Mouse (Mus musculus): ENCODE measurements around the gene Arhgap15. TPM values are rescaled to one million over a fixed set of nuclear protein-coding genes. Genes with fewer than 3 reads are reported as not detected.

Gene Arhgap15
- polyA plus RNA-seq, 1 experiment from 2014 or later, result 0.35 TPM

GRCm38 (mm10) chr2:43787141-43787540 lies 38.5 kb downstream of the Arhgap15 start:
- peak; percentile 73; the same call in 1 of the 2 replicates for ATAC-seq (replicated peaks; ENCODE audit: insufficient number of reproducible peaks, low FRiP score, low TSS enrichment, low read depth)
- Histone ChIP-seq H3K9ac (replicated peaks; ENCODE audit: low read length) (no peak overlapping the region), H3K27ac (replicated peaks; ENCODE audit: low read depth, low read length) (no peak overlapping the region), H3K4me3 (ENCODE audit: low read depth, low read length) (no peak overlapping the region), H3K36me3 (replicated peaks; ENCODE audit: control insufficient read depth, insufficient read depth, low read depth, low read length) (no peaks in the 10 kb centered on the region), H3K27me3 (ENCODE audit: control insufficient read depth, insufficient read depth, low read length) (no peaks in the 10 kb centered on the region), H3K4me2 (ENCODE audit: low read depth, low read length) (no peak overlapping the region), H3K9me3 (replicated peaks; ENCODE audit: control insufficient read depth, low read length) (no peaks in the 10 kb centered on the region), H3K4me1 (ENCODE audit: control insufficient read depth, insufficient read depth, low read length) (no peaks in the 10 kb centered on the region)
- peak; percentile 51 for DNase-seq (ENCODE audit: low spot score)
- WGBS, result 44% methylated on average over 12 of the region's 12 CpGs

GRCm38 (mm10) chr2:43788484-43788883 lies 39.9 kb downstream of the Arhgap15 start:
- no peak overlapping the region for H3K27ac ChIP-seq (replicated peaks; ENCODE audit: low read depth, low read length)
- DNase-seq (ENCODE audit: low spot score), result no peak
- no peak overlapping the region for H3K4me2 ChIP-seq (ENCODE audit: low read depth, low read length)
- H3K4me1 ChIP-seq (ENCODE audit: control insufficient read depth, insufficient read depth, low read length), result no peaks in the 10 kb centered on the region
- no peak overlapping the region for H3K4me3 ChIP-seq (ENCODE audit: low read depth, low read length)
- 45% methylated on average over 8 of the region's 8 CpGs for WGBS
- H3K36me3 ChIP-seq (replicated peaks; ENCODE audit: control insufficient read depth, insufficient read depth, low read depth, low read length), result no peaks in the 10 kb centered on the region
- no peak for ATAC-seq (replicated peaks; ENCODE audit: insufficient number of reproducible peaks, low FRiP score, low TSS enrichment, low read depth)
- H3K9ac ChIP-seq (replicated peaks; ENCODE audit: low read length), result no peak overlapping the region
- H3K27me3 ChIP-seq (ENCODE audit: control insufficient read depth, insufficient read depth, low read length), result no peaks in the 10 kb centered on the region
- H3K9me3 ChIP-seq (replicated peaks; ENCODE audit: control insufficient read depth, low read length), result no peaks in the 10 kb centered on the region

GRCm38 (mm10) chr2:43790049-43790693 lies 41.5 kb downstream of the Arhgap15 start:
- Histone ChIP-seq H3K36me3 (replicated peaks; ENCODE audit: control insufficient read depth, insufficient read depth, low read depth, low read length) (no peaks in the 10 kb centered on the region), H3K4me1 (ENCODE audit: control insufficient read depth, insufficient read depth, low read length) (no peaks in the 10 kb centered on the region), H3K9me3 (replicated peaks; ENCODE audit: control insufficient read depth, low read length) (no peaks in the 10 kb centered on the region), H3K27ac (replicated peaks; ENCODE audit: low read depth, low read length) (no peak overlapping the region), H3K4me3 (ENCODE audit: low read depth, low read length) (no peak overlapping the region), H3K4me2 (ENCODE audit: low read depth, low read length) (no peak overlapping the region), H3K9ac (replicated peaks; ENCODE audit: low read length) (no peak overlapping the region), H3K27me3 (ENCODE audit: control insufficient read depth, insufficient read depth, low read length) (no peaks in the 10 kb centered on the region)
- WGBS, result 79% methylated on average over 6 of the region's 6 CpGs
- DNase-seq (ENCODE audit: low spot score), result no peak
- no peak for ATAC-seq (replicated peaks; ENCODE audit: insufficient number of reproducible peaks, low FRiP score, low TSS enrichment, low read depth)

- H3K4me2 ChIP-seq (ENCODE audit: low read depth, low read length), result no peak overlapping the region
- ATAC-seq (replicated peaks; ENCODE audit: insufficient number of reproducible peaks, low FRiP score, low TSS enrichment, low read depth), result no peak
These were observed 43.0 kb downstream of the Arhgap15 start for GRCm38 (mm10) chr2:43791575-43791974.

DNA sequence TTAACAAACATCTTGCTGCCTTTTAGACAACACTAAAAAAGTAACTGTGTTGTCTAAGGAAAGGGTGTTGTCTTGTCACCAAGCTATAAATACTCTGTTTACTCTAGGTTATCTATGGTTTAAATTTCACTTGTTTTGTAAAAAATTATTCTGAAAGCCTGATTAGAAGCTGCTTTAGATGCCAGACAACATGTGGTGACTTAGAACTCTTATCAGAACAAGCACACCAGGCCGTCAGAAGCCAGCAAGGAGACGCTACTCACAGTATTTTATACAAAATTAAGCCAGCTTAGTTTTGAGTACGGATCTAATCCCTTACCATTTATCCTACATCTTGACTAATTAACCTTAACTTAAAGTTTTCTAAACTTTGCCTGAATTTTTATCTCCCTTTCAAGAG lies 44.5 kb downstream of the Arhgap15 start:
- Histone ChIP-seq H3K27me3 (ENCODE audit: control insufficient read depth, insufficient read depth, low read length) (no peaks in the 10 kb centered on the region), H3K36me3 (replicated peaks; ENCODE audit: control insufficient read depth, insufficient read depth, low read depth, low read length) (no peaks in the 10 kb centered on the region), H3K4me2 (ENCODE audit: low read depth, low read length) (no peak overlapping the region), H3K4me1 (ENCODE audit: control insufficient read depth, insufficient read depth, low read length) (no peaks in the 10 kb centered on the region), H3K9me3 (replicated peaks; ENCODE audit: control insufficient read depth, low read length) (no peaks in the 10 kb centered on the region), H3K4me3 (ENCODE audit: low read depth, low read length) (no peak overlapping the region), H3K9ac (replicated peaks; ENCODE audit: low read length) (no peak overlapping the region), H3K27ac (replicated peaks; ENCODE audit: low read depth, low read length) (no peak overlapping the region)
- ATAC-seq (replicated peaks; ENCODE audit: insufficient number of reproducible peaks, low FRiP score, low TSS enrichment, low read depth), result no peak
- DNase-seq (ENCODE audit: low spot score), result no peak
- 75% methylated on average over 3 of the region's 3 CpGs for WGBS

More at GRCm38 (mm10) chr2:43791575-43791974, 43.0 kb downstream of the Arhgap15 start:
- Histone ChIP-seq H3K27me3 (ENCODE audit: control insufficient read depth, insufficient read depth, low read length) (no peaks in the 10 kb centered on the region), H3K4me1 (ENCODE audit: control insufficient read depth, insufficient read depth, low read length) (no peaks in the 10 kb centered on the region), H3K36me3 (replicated peaks; ENCODE audit: control insufficient read depth, insufficient read depth, low read depth, low read length) (no peaks in the 10 kb centered on the region), H3K4me3 (ENCODE audit: low read depth, low read length) (no peak overlapping the region), H3K27ac (replicated peaks; ENCODE audit: low read depth, low read length) (no peak overlapping the region), H3K9ac (replicated peaks; ENCODE audit: low read length) (no peak overlapping the region), H3K9me3 (replicated peaks; ENCODE audit: control insufficient read depth, low read length) (no peaks in the 10 kb centered on the region)
- 76% methylated on average over 6 of the region's 6 CpGs for WGBS
- no peak for DNase-seq (ENCODE audit: low spot score)

- H3K9me3 ChIP-seq (replicated peaks; ENCODE audit: control insufficient read depth, low read length), result no peaks in the 10 kb centered on the region
- no peaks in the 10 kb centered on the region for H3K36me3 ChIP-seq (replicated peaks; ENCODE audit: control insufficient read depth, insufficient read depth, low read depth, low read length)
- no peak overlapping the region for H3K4me3 ChIP-seq (ENCODE audit: low read depth, low read length)
- DNase-seq (ENCODE audit: low spot score) (no peak), ATAC-seq (replicated peaks; ENCODE audit: insufficient number of reproducible peaks, low FRiP score, low TSS enrichment, low read depth) (no peak)
- no peak overlapping the region for H3K9ac ChIP-seq (replicated peaks; ENCODE audit: low read length)
- no peak overlapping the region for H3K27ac ChIP-seq (replicated peaks; ENCODE audit: low read depth, low read length)
- no peak overlapping the region for H3K4me2 ChIP-seq (ENCODE audit: low read depth, low read length)
- no peaks in the 10 kb centered on the region for H3K27me3 ChIP-seq (ENCODE audit: control insufficient read depth, insufficient read depth, low read length)
- 85% methylated on average over 5 of the region's 5 CpGs for WGBS
- no peaks in the 10 kb centered on the region for H3K4me1 ChIP-seq (ENCODE audit: control insufficient read depth, insufficient read depth, low read length)
These were observed 46.1 kb downstream of the Arhgap15 start for GRCm38 (mm10) chr2:43794700-43795099.

- Histone ChIP-seq H3K36me3 (replicated peaks; ENCODE audit: control insufficient read depth, insufficient read depth, low read depth, low read length) (no peaks in the 10 kb centered on the region), H3K27ac (replicated peaks; ENCODE audit: low read depth, low read length) (no peak overlapping the region), H3K9ac (replicated peaks; ENCODE audit: low read length) (no peak overlapping the region), H3K4me1 (ENCODE audit: control insufficient read depth, insufficient read depth, low read length) (no peaks in the 10 kb centered on the region), H3K9me3 (replicated peaks; ENCODE audit: control insufficient read depth, low read length) (no peaks in the 10 kb centered on the region), H3K4me2 (ENCODE audit: low read depth, low read length) (no peak overlapping the region), H3K27me3 (ENCODE audit: control insufficient read depth, insufficient read depth, low read length) (no peaks in the 10 kb centered on the region), H3K4me3 (ENCODE audit: low read depth, low read length) (no peak overlapping the region)
- 87% methylated on average over 4 of the region's 4 CpGs for WGBS
- ATAC-seq (replicated peaks; ENCODE audit: insufficient number of reproducible peaks, low FRiP score, low TSS enrichment, low read depth) (no peak), DNase-seq (ENCODE audit: low spot score) (no peak)
These were observed 47.8 kb downstream of the Arhgap15 start for GRCm38 (mm10) chr2:43796448-43796847.

DNA sequence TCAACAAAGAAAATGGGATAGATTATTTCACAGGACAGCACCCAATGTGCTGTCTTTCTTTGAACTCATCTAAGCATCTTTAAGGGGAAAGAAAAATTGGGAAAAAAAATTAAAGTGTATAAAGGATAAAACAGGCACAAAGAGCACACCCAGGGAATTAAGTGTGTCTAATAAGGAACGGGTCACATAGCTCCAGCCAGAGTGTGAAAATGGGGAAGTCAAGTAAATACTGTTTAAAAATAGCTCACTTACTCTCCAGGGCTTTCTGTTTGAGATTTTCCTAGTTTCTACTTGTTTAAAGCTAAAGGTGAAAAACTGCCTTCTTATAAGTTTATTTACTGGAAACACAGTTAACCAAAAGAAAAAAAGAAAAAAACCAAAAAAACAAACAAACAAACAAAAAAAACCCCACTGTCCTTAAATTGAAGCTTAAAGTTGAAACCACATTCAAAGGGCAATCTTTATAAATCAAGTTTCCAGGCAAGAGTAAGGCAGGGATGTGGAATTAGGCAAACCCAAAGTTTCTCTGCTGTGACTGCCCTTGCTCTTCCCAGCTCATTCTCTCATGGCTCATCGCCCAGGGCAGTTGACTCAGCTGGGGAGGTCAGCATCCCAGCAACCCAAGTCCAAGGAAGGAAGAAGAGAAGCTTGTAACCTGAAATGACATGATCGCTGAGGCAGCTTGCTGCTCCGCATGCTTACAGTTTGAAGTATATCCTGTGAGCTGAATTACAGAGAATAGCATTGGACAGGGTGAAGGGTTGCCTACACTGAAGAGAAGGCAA lies 57.5 kb downstream of the Arhgap15 start:
- no peaks in the 10 kb centered on the region for H3K9me3 ChIP-seq (replicated peaks; ENCODE audit: control insufficient read depth, low read length)
- DNase-seq (ENCODE audit: low spot score) (no peak), ATAC-seq (replicated peaks; ENCODE audit: insufficient number of reproducible peaks, low FRiP score, low TSS enrichment, low read depth) (no peak)
- H3K4me3 ChIP-seq (ENCODE audit: low read depth, low read length), result no peak overlapping the region
- WGBS, result 48% methylated on average over 4 of the region's 4 CpGs
- H3K4me2 ChIP-seq (ENCODE audit: low read depth, low read length), result no peak overlapping the region
- H3K27me3 ChIP-seq (ENCODE audit: control insufficient read depth, insufficient read depth, low read length), result no peaks in the 10 kb centered on the region
- no peak overlapping the region for H3K9ac ChIP-seq (replicated peaks; ENCODE audit: low read length)
- no peak overlapping the region for H3K27ac ChIP-seq (replicated peaks; ENCODE audit: low read depth, low read length)
- H3K36me3 ChIP-seq (replicated peaks; ENCODE audit: control insufficient read depth, insufficient read depth, low read depth, low read length), result no peaks in the 10 kb centered on the region
- H3K4me1 ChIP-seq (ENCODE audit: control insufficient read depth, insufficient read depth, low read length), result no peaks in the 10 kb centered on the region
